Mouse (Mus musculus): ENCODE measurements around the gene Scyl1. TPM values are rescaled to one million over a fixed set of nuclear protein-coding genes. Genes with fewer than 3 reads are reported as not detected.
A peak's percentile ranks its signal among the peaks of the same experiment; 100 is the strongest.

The Scyl1 gene
- polyA plus RNA-seq, 1 experiment: 158 TPM

GRCm38 (mm10) chr19:5788620-5789019 is 17.4 kb upstream of the Scyl1 start:
- TF ChIP-seq POLR2A (IDR thresholded peaks at IDR 0.05; ENCODE audit: borderline replicate concordance, insufficient read depth, low read length): no peak
- TF ChIP-seq CTCF (IDR thresholded peaks at IDR 0.05; ENCODE audit: borderline replicate concordance, insufficient read depth, low read depth, low read length): no peak
- Histone ChIP-seq H3K27ac (ENCODE audit: insufficient read depth, low read length) (no peak overlapping the region), H3K27me3 (ENCODE audit: control insufficient read depth, insufficient read depth, low read length) (no peaks in the 10 kb centered on the region), H3K4me3 (replicated peaks; ENCODE audit: insufficient read depth, low read depth, low read length) (no peak overlapping the region), H3K4me1 (ENCODE audit: control insufficient read depth, insufficient read depth, low read length) (peaks cover 10% of the 10 kb centered on the region; the same call in 1 of the 2 replicates)
- 46% methylated on average over 7 of the region's 7 CpGs for WGBS
- DNase-seq: peak in 1 of 2 experiments; percentile 11

- peak in 1 of 2 experiments; percentile 8 for DNase-seq
- peaks cover 10% of the 10 kb centered on the region; the same call in 1 of the 2 replicates for H3K4me1 ChIP-seq (ENCODE audit: control insufficient read depth, insufficient read depth, low read length)
- TF ChIP-seq POLR2A (IDR thresholded peaks at IDR 0.05; ENCODE audit: borderline replicate concordance, insufficient read depth, low read length) (no peak), CTCF (IDR thresholded peaks at IDR 0.05; ENCODE audit: borderline replicate concordance, insufficient read depth, low read depth, low read length) (no peak)
- whole genome bisulfite sequencing: 77% methylated on average over 7 of the region's 7 CpGs
- no peak overlapping the region for H3K4me3 ChIP-seq (replicated peaks; ENCODE audit: insufficient read depth, low read depth, low read length)
- H3K27me3 ChIP-seq (ENCODE audit: control insufficient read depth, insufficient read depth, low read length): no peaks in the 10 kb centered on the region
- H3K27ac ChIP-seq (ENCODE audit: insufficient read depth, low read length): no peak overlapping the region
Measured at GRCm38 (mm10) chr19:5787920-5788319, 16.7 kb upstream of the Scyl1 start.

GRCm38 (mm10) chr19:5787128-5787635 is 16.0 kb upstream of the Scyl1 start:
- Histone ChIP-seq H3K4me3 (replicated peaks; ENCODE audit: insufficient read depth, low read depth, low read length) (no peak overlapping the region), H3K27ac (ENCODE audit: insufficient read depth, low read length) (peak overlapping the region; percentile 16; the same call in 1 of the 2 replicates), H3K27me3 (ENCODE audit: control insufficient read depth, insufficient read depth, low read length) (no peaks in the 10 kb centered on the region), H3K4me1 (ENCODE audit: control insufficient read depth, insufficient read depth, low read length) (peaks cover 10% of the 10 kb centered on the region; the same call in 1 of the 2 replicates)
- 5% methylated on average over 8 of the region's 8 CpGs for WGBS
- DNase-seq: peak; percentile 87 to 91
- TF ChIP-seq POLR2A (IDR thresholded peaks at IDR 0.05; ENCODE audit: borderline replicate concordance, insufficient read depth, low read length): no peak
- peak; percentile 87 for TF ChIP-seq CTCF (IDR thresholded peaks at IDR 0.05; ENCODE audit: borderline replicate concordance, insufficient read depth, low read depth, low read length)

- DNase-seq: peak; percentile 82 to 91
- H3K4me3 ChIP-seq (replicated peaks; ENCODE audit: insufficient read depth, low read depth, low read length): no peak overlapping the region
- 0 out of 2 replicates have a peak overlapping the region, but pooled peaks have one; percentile 13 for H3K27ac ChIP-seq (ENCODE audit: insufficient read depth, low read length)
- TF ChIP-seq POLR2A (IDR thresholded peaks at IDR 0.05; ENCODE audit: borderline replicate concordance, insufficient read depth, low read length): no peak
- TF ChIP-seq CTCF (IDR thresholded peaks at IDR 0.05; ENCODE audit: borderline replicate concordance, insufficient read depth, low read depth, low read length): peak; percentile 88
- no peaks in the 10 kb centered on the region for H3K27me3 ChIP-seq (ENCODE audit: control insufficient read depth, insufficient read depth, low read length)
- H3K4me1 ChIP-seq (ENCODE audit: control insufficient read depth, insufficient read depth, low read length): peaks cover 10% of the 10 kb centered on the region; the same call in 1 of the 2 replicates
- 2% methylated on average over 12 of the region's 12 CpGs for WGBS
Measured at GRCm38 (mm10) chr19:5786441-5787114, 15.4 kb upstream of the Scyl1 start.

- no peak for TF ChIP-seq CTCF (IDR thresholded peaks at IDR 0.05; ENCODE audit: borderline replicate concordance, insufficient read depth, low read depth, low read length)
- TF ChIP-seq POLR2A (IDR thresholded peaks at IDR 0.05; ENCODE audit: borderline replicate concordance, insufficient read depth, low read length): no peak
- peak in 1 of 2 experiments; percentile 12 for DNase-seq
- Histone ChIP-seq H3K27me3 (ENCODE audit: control insufficient read depth, insufficient read depth, low read length) (no peaks in the 10 kb centered on the region), H3K4me3 (replicated peaks; ENCODE audit: insufficient read depth, low read depth, low read length) (no peak overlapping the region), H3K27ac (ENCODE audit: insufficient read depth, low read length) (no peak overlapping the region), H3K4me1 (ENCODE audit: control insufficient read depth, insufficient read depth, low read length) (peaks cover 10% of the 10 kb centered on the region; the same call in 1 of the 2 replicates)
- 54% methylated on average over 10 of the region's 10 CpGs for WGBS
Measured at GRCm38 (mm10) chr19:5784958-5785577, 13.8 kb upstream of the Scyl1 start.

GRCm38 (mm10) chr19:5782121-5782520 is 10.9 kb upstream of the Scyl1 start:
- Histone ChIP-seq H3K4me1 (ENCODE audit: control insufficient read depth, insufficient read depth, low read length) (no peaks in the 10 kb centered on the region), H3K27ac (ENCODE audit: insufficient read depth, low read length) (no peak overlapping the region), H3K27me3 (ENCODE audit: control insufficient read depth, insufficient read depth, low read length) (no peaks in the 10 kb centered on the region), H3K4me3 (replicated peaks; ENCODE audit: insufficient read depth, low read depth, low read length) (no peak overlapping the region)
- no peak for DNase-seq
- TF ChIP-seq CTCF (IDR thresholded peaks at IDR 0.05; ENCODE audit: borderline replicate concordance, insufficient read depth, low read depth, low read length): no peak
- no peak for TF ChIP-seq POLR2A (IDR thresholded peaks at IDR 0.05; ENCODE audit: borderline replicate concordance, insufficient read depth, low read length)
- WGBS: 86% methylated on average over 1 of the region's 1 CpGs

- H3K27me3 ChIP-seq (ENCODE audit: control insufficient read depth, insufficient read depth, low read length): no peaks in the 10 kb centered on the region
- H3K4me1 ChIP-seq (ENCODE audit: control insufficient read depth, insufficient read depth, low read length): no peaks in the 10 kb centered on the region
- H3K27ac ChIP-seq (ENCODE audit: insufficient read depth, low read length): no peak overlapping the region
- WGBS: 89% methylated on average over 6 of the region's 6 CpGs
- no peak overlapping the region for H3K4me3 ChIP-seq (replicated peaks; ENCODE audit: insufficient read depth, low read depth, low read length)
- DNase-seq: no peak
- TF ChIP-seq POLR2A (IDR thresholded peaks at IDR 0.05; ENCODE audit: borderline replicate concordance, insufficient read depth, low read length): no peak
- no peak for TF ChIP-seq CTCF (IDR thresholded peaks at IDR 0.05; ENCODE audit: borderline replicate concordance, insufficient read depth, low read depth, low read length)
Measured at GRCm38 (mm10) chr19:5781532-5781931, 10.3 kb upstream of the Scyl1 start.
